Mouse (Mus musculus): ENCODE results near the gene Agap3. TPM values are rescaled to one million over a fixed set of nuclear protein-coding genes. Genes with fewer than 3 reads are reported as not detected.
A peak's percentile ranks its signal among the peaks of the same experiment; 100 is the strongest.

The Agap3 gene
- total RNA-seq, 2 experiments from 2014 or later = 80.9 to 90.9 TPM

DNA sequence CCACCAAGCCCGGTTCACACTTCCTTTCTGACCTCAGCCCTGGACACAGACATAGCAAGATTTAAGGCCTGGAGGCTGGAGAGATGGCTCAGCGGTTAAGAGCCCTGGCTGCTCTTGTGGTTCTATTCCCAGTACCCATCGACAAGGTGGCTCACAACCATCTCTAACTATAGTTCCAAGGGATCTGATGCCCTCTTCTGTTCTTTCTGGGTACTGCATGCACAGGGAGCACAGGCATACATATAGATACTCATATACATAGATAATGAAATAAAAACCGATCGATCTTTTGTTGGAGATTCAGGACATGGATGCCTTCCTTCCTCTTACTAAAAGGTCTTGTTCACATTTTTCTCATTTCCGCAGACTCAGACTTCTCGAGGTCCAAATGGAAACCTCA is 56.4 kb downstream of the Agap3 start:
- no peak for DNase-seq (ENCODE audit: low spot score in 2 of 2)

DNA sequence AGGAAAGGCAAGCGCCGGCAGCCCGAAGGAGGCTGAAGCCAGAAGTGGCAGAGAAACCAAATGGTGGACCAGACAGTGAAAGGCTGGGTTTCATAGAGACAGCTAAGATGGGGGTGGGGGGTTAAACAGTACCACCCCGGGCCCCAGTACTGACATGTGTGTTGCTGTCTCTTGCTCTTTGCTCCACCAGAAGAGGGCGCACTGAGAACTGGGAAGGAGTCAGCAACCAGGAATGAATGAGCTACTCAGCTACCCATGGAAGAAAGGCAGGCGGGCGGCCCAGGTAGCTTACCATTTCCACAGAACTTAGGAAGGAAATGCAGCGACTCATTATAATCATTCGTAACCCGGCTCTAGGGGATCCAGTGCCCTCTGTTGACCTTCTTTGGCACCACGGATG is 58.7 kb downstream of the Agap3 start:
- no peak for DNase-seq (ENCODE audit: low spot score in 2 of 2)

DNA sequence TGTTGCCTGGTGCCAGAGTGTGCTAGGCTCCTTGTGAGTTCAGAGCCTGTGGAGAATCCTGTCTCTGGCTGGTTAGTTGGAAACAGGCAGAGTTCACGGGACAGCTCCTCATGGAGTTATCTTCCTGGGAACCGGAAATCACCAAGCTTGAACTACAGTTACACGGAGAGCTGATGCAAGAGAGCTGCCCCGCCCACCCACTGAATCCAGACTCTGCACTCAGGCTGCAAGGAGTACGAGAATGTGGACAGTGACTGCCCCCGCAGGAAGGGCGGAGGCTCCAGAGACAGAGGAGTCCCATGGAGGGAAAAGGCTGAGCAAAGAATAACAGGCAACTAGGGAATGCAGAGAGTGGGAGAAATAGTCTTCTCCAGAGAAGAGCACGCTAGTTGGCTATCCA is 60.3 kb downstream of the Agap3 start:
- no peak for DNase-seq (ENCODE audit: low spot score in 2 of 2)

DNA sequence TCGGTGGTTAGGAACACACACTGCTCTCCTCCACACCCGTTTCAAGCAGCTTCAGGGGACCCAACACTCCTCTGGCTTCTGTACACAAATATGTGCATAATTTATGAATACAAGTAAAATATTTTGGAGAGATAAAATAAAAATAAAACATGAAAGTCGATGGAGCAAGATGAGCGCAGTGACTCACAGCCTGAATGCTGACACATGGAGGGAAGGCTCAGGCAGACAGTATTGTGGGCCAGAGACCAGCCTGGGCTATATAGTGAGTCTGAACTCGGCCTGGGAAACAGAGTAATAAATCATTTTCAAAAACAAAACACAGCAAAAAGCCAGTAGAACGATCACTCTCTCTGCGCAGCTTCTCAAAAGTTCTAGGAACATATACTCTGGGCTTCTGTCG is 69.4 kb downstream of the Agap3 start:
- no peak for DNase-seq (ENCODE audit: low spot score in 2 of 2)

DNA sequence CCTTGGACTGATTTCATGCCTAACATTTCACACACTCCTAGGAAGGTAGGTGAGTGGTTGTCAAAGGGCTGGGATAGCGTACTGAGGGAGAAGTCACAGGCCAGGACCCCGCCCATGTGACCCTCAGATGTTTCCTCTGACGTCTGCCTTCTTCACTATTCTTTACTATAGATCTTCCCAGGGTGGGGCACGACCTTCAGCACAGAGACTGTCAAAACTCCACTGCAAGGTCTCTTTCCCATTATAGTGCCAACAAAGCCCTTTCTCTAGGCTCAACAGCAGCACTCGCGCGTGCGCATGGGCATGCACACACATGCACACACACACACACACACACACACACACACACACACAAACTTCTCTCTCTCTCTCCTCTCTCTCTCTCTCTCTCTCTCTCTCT is 71.8 kb downstream of the Agap3 start:
- no peak for DNase-seq (ENCODE audit: low spot score in 2 of 2)

DNA sequence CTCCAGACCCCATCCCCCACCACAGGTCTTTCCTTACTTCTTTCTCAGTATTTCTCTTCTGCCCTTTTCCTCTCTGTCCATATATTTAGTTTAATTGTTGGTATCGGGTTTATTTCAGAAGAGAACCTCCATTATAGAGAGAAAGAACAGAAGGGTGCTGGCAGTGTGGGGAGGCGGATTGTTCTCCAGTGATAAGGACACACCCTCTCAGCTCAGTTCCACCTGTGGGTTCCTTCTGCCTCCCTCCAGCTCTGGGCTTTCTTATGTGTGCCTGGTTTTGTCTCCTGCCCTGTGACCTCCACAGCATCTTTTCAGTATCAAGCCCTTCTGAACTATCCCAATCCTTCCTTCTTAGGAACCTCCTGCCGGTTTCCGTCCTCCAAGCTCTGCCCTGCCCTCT is 72.5 kb downstream of the Agap3 start:
- no peak for DNase-seq (ENCODE audit: low spot score in 2 of 2)

DNA sequence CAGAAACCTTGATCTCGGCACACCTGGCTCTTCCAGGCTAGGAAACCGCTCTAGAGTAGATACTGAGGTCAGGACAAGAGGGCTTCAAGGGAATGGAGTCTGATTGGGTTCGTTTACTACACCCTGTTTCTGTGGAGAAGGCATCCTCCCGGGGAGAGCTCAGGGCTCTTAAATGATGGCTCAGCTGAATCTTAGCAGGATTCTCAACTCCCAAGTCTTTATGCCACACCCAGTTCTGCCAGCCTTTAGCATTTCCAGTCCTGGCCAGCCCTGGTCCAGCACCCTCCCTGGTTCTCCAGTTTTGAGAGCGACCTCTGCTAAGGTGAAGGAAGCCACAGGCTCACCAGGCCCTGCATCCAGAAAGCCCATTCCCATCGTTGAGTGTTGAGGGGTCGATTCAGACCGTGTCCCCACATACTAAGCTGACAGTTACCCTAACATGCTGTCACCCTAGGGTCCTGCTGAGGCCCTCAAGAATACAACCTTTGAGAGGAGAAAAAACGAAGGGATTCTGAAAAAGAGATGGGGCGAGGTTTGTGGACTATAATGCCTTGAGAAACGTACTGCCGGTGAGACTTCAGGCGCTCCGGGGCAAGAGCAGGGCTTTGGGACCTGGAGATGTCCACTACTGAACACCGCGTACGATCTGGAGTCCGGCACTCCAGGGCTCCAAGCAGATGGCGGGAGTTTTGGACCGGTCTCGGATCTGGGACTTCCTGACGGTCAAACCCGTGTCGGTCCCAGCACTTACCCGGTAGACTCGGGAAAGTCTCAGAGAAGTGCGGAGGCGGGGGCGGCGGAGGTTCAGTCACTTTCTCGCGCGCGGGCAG is 73.6 kb downstream of the Agap3 start:
- DNase-seq (ENCODE audit: low spot score in 2 of 2) = no peak

DNA sequence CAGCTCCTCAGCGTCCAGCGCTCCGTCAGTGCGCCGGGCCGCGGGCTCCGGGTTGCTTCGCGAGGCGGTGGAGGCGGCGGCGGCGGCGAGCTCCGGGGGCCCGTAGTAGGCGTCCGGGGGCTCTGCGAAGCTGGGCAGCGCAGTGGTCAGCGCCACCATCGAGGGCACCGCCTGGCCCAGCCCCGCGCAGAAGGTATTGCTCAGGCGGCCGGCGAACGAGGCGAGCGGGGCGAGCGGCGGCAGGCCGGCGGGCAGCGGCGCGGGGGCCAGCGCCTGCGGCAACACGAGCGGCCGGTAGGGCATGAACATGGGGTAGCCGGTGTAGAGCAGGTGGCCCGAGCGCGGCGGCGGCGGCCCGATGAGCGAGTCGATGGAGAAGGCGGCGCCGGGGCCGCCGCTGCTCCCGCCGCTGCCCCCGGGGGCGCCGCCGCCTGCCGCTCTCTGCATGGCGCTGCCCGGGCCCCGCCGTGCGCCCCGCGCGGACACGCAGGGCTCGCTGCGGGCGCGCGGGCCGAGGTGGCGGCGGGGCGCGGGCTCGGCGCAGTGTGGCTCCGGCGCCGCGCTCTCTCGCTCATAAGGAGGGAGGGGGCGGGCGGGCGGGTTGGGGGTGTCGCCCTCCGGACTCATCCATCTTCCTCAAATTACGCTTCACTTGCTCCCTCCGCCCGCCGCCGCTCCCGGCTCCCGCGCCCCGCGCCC is 74.4 kb downstream of the Agap3 start:
- no peak for DNase-seq (ENCODE audit: low spot score in 2 of 2)

DNA sequence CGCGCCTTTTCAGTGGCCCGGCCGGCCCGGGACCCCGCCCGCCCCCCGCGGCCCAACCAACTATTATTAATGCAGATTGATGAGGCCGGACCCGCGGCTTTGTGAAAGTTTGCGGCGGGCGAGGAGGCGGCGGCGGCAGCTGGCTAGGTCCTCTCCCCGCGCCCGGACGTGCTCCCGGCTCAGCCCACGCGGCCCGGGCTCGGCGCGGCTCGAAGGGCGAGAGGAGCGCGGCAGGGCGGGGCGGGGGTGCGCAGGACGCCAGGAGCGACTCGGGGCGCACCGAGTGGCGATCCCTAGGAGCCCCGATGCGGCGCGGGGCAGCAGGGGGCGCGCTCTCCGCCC is 74.9 kb downstream of the Agap3 start, which contains the start of gene Gbx1:
Gbx1 (minus strand) TSS at position 314 of the 342 bp plus-strand sequence.
- DNase-seq (ENCODE audit: low spot score in 2 of 2) = no peak

DNA sequence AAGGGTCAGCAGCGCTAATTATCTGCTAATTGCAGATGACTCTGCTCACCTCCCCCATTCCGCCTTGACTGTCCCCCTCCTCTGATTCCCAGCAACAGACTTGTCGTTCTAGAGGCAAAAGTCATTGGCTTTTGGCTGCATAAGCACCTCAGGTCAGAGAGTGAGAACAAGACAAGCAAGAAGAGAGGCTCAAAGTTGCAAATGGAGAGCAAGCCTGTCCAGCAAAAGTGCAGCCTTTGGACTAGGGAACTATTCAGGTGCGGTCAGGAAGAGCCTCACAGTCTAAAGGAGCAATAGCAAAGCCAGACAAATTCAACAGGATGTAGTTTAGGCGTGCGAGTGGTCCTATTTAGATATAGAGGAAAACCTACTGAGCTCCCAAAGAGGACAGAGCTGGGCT is 75.8 kb downstream of the Agap3 start:
- DNase-seq (ENCODE audit: low spot score in 2 of 2) = no peak

DNA sequence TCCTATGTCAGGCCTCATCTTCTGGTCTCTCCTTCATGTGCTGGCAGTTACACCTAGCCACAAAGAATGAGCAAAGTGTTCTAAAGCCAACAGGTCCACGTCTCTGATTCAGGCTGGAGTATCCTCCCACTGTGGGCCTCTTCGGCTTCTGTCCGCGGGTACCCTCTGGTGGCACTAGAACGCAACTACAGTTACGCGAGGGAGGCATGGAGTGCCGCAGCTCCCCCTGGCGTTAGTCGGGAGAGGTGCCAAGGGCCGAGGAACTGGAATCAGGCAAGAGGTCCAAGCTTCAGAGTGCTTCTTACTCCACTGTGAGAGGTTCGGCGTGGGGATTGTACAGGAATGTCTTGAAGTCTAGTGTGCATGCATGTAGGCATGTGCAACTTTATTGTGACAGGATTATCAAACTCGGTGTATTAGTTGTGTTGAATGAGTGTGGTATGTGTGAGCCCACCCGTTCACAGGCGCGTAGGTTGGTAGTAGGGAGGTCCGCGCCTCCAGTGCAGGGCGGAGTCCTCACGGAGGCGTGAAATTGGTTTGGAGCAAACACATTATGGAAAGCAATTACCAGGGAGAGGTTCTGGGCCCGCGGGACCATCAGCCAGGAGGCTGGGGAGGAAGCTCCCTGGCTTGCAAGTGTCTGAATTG is 78.2 kb downstream of the Agap3 start:
- DNase-seq (ENCODE audit: low spot score in 2 of 2) = peak; percentile 90 to 92

DNA sequence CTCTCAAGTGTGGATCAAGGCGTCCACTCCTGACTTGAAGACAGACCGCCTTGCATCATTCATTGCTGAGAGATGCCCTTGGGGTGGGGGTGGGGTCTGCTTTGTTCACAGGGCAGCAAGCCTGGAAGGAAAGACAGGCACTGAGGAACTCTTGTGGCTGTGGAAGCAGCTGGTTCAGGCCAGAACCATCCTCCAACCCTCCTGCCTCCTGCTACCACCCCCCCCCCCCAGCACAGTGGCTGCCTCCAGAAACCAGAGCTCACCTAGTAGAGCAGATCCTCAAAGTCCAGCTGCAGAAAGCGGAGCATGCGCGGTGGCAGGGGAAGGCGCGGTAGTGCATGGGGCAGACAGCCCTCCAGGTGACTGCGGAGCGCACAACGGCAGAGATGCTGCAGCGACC is 81.4 kb downstream of the Agap3 start:
- DNase-seq (ENCODE audit: low spot score in 2 of 2) = no peak

DNA sequence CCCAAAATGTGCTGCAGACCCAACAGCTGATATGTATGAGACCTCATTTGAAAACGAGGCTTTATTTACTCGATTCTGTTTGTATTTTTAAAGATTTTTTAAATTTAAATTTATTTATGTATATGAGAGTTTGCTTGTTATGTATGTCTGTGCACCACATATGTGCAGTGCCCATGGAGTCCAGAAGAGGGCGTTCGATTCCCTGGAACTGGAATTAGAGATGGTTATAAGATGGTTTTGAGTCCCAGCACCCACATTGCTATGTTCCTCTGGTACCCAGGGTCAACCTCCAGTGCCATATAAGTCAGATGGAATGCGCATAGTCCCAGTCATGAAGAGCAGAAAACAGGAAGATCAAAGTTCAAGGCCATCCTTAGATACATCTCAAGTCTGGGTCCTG is 82.3 kb downstream of the Agap3 start:
- DNase-seq (ENCODE audit: low spot score in 2 of 2) = no peak

DNA sequence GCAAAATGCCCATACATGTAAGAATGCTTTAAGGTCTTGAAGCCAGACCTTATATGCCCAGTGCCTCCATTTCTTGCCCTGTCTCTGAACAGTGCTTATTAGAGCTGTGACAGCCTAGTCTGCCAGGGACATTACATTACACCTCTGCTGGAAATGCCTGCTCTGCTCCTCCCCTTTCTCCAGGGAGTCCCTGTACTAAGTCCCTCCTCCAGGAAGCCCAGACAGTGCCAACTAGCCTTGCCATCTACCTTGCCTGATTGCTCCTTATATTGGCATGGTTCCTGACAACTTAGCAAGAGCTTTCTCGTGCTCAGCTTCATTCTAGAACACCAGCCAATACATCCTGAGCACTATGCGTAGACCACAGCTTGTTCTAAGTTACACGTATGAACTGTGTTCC is 83.8 kb downstream of the Agap3 start:
- DNase-seq (ENCODE audit: low spot score in 2 of 2) = no peak

DNA sequence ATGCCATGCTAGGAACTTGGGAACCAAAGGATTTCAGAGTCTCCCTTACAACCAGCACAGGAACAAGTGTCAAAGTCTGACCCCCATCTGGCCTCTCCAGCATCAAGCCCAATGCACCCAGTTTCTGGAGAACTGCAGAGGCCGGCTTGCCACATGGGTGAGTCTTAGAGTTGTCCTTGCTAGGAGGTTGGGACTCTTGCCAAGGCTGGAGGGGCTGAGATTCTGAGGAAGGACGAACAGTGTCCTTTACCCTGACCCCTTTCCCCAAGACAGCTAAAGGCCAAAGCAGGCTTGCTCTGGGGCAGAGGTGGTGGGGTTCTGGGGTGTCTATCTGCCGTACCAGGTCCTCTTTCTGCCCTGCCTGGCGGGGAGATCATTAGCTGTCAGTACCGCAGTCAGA is 84.5 kb downstream of the Agap3 start:
- DNase-seq (ENCODE audit: low spot score in 2 of 2) = no peak

DNA sequence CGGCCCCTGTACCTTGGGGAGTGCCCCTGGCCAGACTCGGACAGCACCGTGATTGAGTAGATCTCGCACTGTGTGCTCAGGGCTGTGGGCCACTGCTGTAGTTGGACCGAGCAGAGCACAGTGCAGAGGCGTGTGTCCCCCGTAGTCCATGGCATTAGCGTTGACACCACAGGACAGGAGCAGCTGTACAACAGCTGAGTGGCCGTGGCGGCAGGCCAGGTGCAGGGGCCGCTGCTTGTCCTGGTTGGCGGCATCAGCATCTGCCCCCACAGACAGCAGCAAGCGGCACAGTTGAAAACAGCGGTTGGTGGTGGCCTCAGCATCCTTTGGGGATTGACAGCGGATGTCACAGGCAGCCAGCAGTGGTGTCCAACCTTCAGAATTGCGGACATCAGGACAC is 85.6 kb downstream of the Agap3 start:
- peak in 1 of 2 experiments; percentile 71 for DNase-seq (ENCODE audit: low spot score in 2 of 2)

DNA sequence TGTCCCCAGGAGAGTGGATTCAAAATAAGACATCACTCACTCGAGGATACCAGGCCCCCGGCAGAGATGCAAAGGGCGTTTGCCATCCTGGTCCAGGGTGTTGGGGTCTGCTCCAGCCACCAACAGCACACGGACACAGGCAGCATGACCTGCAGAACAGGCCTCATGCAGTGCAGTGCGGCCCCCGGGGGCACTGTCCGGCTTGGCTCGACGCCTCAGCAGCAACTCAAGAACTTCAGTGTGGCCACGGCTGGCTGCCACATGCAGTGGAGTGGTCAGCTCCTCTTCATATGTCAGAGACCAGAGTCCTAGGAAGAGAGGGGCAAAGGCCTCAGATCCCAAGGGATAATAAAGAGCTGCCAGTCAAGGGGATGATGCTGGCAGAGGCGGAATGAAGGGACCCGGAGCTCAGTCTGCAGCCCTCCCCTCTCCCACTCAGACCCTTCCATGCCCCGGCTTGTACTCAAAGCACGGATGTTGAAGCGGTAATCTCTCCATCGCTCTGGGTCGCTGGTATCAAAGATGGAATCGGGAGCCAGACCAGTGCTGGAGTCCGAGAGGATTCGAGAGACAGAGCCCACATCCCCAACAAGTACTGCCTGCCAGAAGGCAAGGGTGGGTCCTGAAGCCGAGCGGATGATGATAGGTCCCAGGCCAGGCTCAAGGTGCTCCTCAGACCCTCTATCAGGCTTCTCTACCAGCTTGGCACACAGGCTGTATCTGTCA is 87.8 kb downstream of the Agap3 start:
- no peak for DNase-seq (ENCODE audit: low spot score in 2 of 2)

DNA sequence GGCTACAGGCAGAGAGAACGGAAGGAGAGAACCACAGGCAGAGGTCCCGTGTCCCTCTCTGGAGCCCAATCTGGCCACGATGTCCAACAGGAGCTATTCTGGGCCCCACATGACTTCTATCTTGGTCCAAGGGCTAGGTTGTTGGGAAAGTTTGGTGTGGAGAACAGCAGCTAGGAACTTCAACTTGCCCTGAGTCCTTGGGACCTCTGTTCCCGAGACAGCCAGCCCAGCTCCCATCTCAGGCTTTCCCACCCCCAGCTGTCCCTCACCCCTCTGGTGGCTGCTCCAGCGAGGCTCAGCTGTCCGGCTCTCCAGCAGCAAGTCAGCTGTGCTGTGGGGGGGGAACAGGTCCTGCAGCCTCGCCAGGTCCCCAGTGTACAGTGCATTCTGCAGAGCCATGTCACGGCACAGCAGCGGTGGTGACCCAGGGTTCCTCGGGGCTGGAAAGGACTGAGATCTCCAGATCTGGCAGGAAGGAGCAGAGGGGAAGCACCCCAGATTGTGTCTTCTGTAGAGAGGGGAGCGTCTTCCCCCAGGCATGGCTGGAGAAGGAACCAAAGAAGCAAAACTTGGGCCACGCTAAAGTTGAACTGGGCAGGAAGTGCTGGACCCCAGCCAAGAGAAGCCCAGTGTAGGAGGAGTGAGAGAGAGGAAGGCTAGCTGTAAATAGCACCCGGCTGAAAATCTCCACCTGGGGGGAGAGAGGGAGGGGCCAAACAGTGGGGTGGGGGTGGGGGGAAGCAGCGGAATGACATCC is 88.6 kb downstream of the Agap3 start, which contains the start of gene Asb10:
Asb10 (minus strand) TSS at position 592 of the 757 bp plus-strand sequence.
- peak; percentile 52 to 78 for DNase-seq (ENCODE audit: low spot score in 2 of 2)

DNA sequence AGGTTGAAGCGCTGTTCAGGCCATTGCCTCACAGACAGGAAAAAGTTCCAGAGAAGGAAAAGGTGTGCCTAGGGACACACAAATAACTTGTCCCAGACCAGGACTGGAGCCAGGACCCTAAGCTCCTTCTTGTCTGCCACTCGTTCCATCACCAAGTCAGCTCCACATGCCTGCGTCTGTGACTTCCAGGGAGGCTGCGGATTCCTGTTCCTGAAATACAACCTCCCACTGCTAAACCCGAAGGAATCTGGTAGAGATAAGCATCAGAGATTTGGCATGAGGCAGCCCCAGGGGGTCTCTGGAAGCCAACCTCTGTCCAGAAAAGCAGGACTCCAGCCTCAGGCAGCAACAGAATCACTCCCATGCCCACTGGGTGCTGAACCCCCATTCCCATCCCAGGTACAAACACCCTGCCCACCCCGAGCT is 89.2 kb downstream of the Agap3 start:
- DNase-seq (ENCODE audit: low spot score in 2 of 2) = no peak

DNA sequence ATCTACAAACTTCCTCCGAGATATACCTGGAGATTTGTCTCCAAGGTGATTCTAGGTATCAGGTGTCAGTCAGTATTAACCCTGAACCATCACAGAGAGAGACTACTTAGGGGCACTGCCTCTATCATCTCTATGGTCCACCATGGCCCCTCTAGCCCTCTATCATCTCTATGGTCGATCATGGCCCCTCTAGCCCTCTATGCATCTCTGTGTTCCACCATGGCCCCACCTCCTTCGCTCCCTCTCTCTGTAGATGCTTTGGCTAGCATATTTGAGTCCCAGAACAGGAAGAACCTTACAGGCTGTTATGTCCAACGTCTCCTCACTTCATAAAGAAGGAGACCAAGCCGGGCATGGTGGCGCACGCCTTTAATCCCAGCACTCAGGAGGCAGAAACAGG is 90.7 kb downstream of the Agap3 start:
- DNase-seq (ENCODE audit: low spot score in 2 of 2) = no peak
